In the genomic region with DNA sequence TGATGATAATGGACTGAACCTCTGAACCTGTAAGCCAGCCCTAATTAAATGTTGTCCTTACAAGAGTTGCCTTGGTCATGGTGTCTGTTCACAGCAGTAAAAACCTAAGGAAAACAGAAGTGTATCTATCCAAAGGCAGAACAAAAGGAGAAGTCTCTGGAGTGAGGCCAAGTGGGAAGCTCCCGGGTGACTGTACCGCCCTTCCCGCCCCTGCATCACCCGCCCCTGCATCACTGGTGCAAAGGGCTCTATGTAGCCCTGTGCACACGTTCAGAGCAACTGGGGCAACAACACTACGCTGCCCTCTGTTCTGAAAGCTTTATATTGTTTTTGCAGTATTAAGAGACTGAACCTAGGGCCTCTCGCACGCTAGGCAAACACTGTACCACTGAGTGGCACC, we compare ENCODE assay signal across 16 mouse cellular contexts.
"Had no signal": no experiment of that assay in that cellular context is flagged by ENCODE, and none has a peak within 500 bp of the region (broad histone marks: within the 10 kb centered on the region; RNA-seq: fewer than 3 reads in every experiment).

No protein-coding gene starts in this region.

- H3K9me3 ChIP-seq: kidney, embryonic 15.5 days; limb, embryonic 13.5 days; megakaryocyte, embryonic 14.5 days; midbrain, embryonic 12.5 days; neural tube, embryonic 13.5 days had no signal

- H3K9ac ChIP-seq: kidney, embryonic 15.5 days; limb, embryonic 13.5 days; lung, embryonic 14.5 days; midbrain, embryonic 12.5 days; neural tube, embryonic 13.5 days had no signal

- H3K27me3 ChIP-seq: kidney, embryonic 15.5 days; limb, embryonic 13.5 days; megakaryocyte, embryonic 14.5 days; midbrain, embryonic 12.5 days; neural tube, embryonic 13.5 days had no signal

- H3K4me3 ChIP-seq: kidney, embryonic 15.5 days; limb, embryonic 13.5 days; midbrain, embryonic 12.5 days; neural tube, embryonic 13.5 days had no signal

- ATAC-seq: midbrain, embryonic 16.5 days had no signal

- H3K4me1 ChIP-seq: limb, embryonic 13.5 days; midbrain, embryonic 12.5 days had no signal

- DNase-seq: kidney, postnatal 14 days; left cerebral cortex, postnatal 4 days; lung, embryonic 14.5 days; lung, postnatal 14 days; retina, postnatal 1 day; right cerebral cortex, postnatal 4 days; spleen, adult 18-20 months; thymus, adult 2 months; thymus, postnatal 25 days had no signal

- H3K27ac ChIP-seq: kidney, embryonic 15.5 days; limb, embryonic 13.5 days; macrophage; midbrain, embryonic 12.5 days; neural tube, embryonic 13.5 days had no signal

- H3K4me2 ChIP-seq: kidney, embryonic 15.5 days; limb, embryonic 13.5 days; lung, embryonic 14.5 days; midbrain, embryonic 12.5 days; neural tube, embryonic 13.5 days had no signal
